14 mouse cellular contexts compared by ENCODE assay signal in genomic region chr17:25656142-25656825, GRCm38 (mm10).
DNase-seq lines count a peak whose midpoint lies in the region; ATAC-seq and TF ChIP-seq lines count a peak whose summit lies in the region.
"Had no signal": no experiment of that assay in that cellular context is flagged by ENCODE, and none has a peak within 500 bp of the region (broad histone marks: within the 10 kb centered on the region; RNA-seq: fewer than 3 reads in every experiment).

No protein-coding gene starts in this region.

- TF ChIP-seq POLR2A in myocyte (IDR thresholded peaks at IDR 0.05; ENCODE audit: insufficient read length, low read depth), result no peak

- no peak overlapping the region for H3K27ac ChIP-seq in kidney, postnatal 0 days
- H3K27ac ChIP-seq in embryonic facial prominence, embryonic 10.5 days (replicated peaks), result peak overlapping the region; percentile 73
- peak overlapping the region; percentile 45; the same call in 1 of the 2 replicates for H3K27ac ChIP-seq in hindbrain, embryonic 11.5 days (ENCODE audit: low read depth, low read length)
- H3K27ac ChIP-seq: macrophage had no signal

- no peak for DNase-seq in kidney, postnatal 0 days (ENCODE audit: low spot score)
- DNase-seq in kidney, adult 9 months, result no peak
- DNase-seq in embryonic facial prominence, embryonic 10.5 days (ENCODE audit: low spot score), result no peak
- no peak for DNase-seq in hindbrain, embryonic 11.5 days (ENCODE audit: low spot score)
- no peak for DNase-seq in ovary, postnatal 10 days (ENCODE audit: low spot score)
- DNase-seq in lung, postnatal 4 days, result no peak
- DNase-seq: adrenal gland, postnatal 36 days; cerebellum, adult 11-12 months; kidney, postnatal 10 days; left cerebral cortex, postnatal 4 days had no signal

- no peaks in the 10 kb centered on the region for H3K27me3 ChIP-seq in kidney, postnatal 0 days (ENCODE audit: insufficient read depth, low read length)
- no peaks in the 10 kb centered on the region for H3K27me3 ChIP-seq in embryonic facial prominence, embryonic 10.5 days (replicated peaks; ENCODE audit: low read depth, poor library complexity, severe bottlenecking)
- H3K27me3 ChIP-seq in hindbrain, embryonic 11.5 days (ENCODE audit: control insufficient read depth, insufficient read depth, low read length), result no peaks in the 10 kb centered on the region
- H3K27me3 ChIP-seq in myocyte (ENCODE audit: control insufficient read depth, insufficient read depth, insufficient read length), result no peaks in the 10 kb centered on the region
- H3K27me3 ChIP-seq: CH12.LX; heart, embryonic 13.5 days had no signal

- no peak overlapping the region for H3K9ac ChIP-seq in kidney, postnatal 0 days (ENCODE audit: low read depth, low read length)
- no peak overlapping the region; the same call in 1 of the 2 replicates for H3K9ac ChIP-seq in hindbrain, embryonic 11.5 days (ENCODE audit: low read depth, low read length)
- H3K9ac ChIP-seq: heart, embryonic 13.5 days had no signal

- ATAC-seq in kidney, postnatal 0 days (replicated peaks; ENCODE audit: low FRiP score, low read depth), result 0 out of 2 replicates have a peak, but pooled peaks have one; percentile 36
- ATAC-seq in hindbrain, embryonic 11.5 days (ENCODE audit: low FRiP score), result no peak

- H3K4me2 ChIP-seq in kidney, postnatal 0 days (ENCODE audit: low read length), result no peak overlapping the region
- H3K4me2 ChIP-seq in hindbrain, embryonic 11.5 days (replicated peaks; ENCODE audit: low read depth, low read length), result no peak overlapping the region
- H3K4me2 ChIP-seq in myocyte (ENCODE audit: low read depth), result no peak overlapping the region
- H3K4me2 ChIP-seq: heart, embryonic 13.5 days had no signal

- no peak overlapping the region for H3ac ChIP-seq in myocyte (ENCODE audit: control insufficient read depth, insufficient read length)

- H3K4me1 ChIP-seq in kidney, postnatal 0 days (replicated peaks; ENCODE audit: insufficient read depth, low read length), result no peaks in the 10 kb centered on the region
- peaks cover 18% of the 10 kb centered on the region for H3K4me1 ChIP-seq in embryonic facial prominence, embryonic 10.5 days
- no peaks in the 10 kb centered on the region for H3K4me1 ChIP-seq in hindbrain, embryonic 11.5 days (replicated peaks; ENCODE audit: control insufficient read depth, insufficient read depth, low read length)

- no peaks in the 10 kb centered on the region for H3K9me3 ChIP-seq in kidney, postnatal 0 days (replicated peaks; ENCODE audit: low read length)
- no peaks in the 10 kb centered on the region for H3K9me3 ChIP-seq in embryonic facial prominence, embryonic 10.5 days
- no peaks in the 10 kb centered on the region for H3K9me3 ChIP-seq in hindbrain, embryonic 11.5 days (ENCODE audit: control insufficient read depth, low read length)
- H3K9me3 ChIP-seq: heart, embryonic 13.5 days had no signal

- no peaks in the 10 kb centered on the region for H3K36me3 ChIP-seq in kidney, postnatal 0 days (ENCODE audit: insufficient read depth, low read length)
- peaks cover 56% of the 10 kb centered on the region for H3K36me3 ChIP-seq in embryonic facial prominence, embryonic 10.5 days (replicated peaks)
- no peaks in the 10 kb centered on the region for H3K36me3 ChIP-seq in hindbrain, embryonic 11.5 days (ENCODE audit: control insufficient read depth, insufficient read depth, low read length)
- H3K36me3 ChIP-seq in myocyte (ENCODE audit: control insufficient read depth, insufficient read depth), result no peaks in the 10 kb centered on the region

- H3K4me3 ChIP-seq in kidney, postnatal 0 days (replicated peaks; ENCODE audit: low read depth, low read length), result no peak overlapping the region
- no peak overlapping the region for H3K4me3 ChIP-seq in embryonic facial prominence, embryonic 10.5 days
- no peak overlapping the region for H3K4me3 ChIP-seq in hindbrain, embryonic 11.5 days (ENCODE audit: low read depth, low read length)
- no peak overlapping the region for H3K4me3 ChIP-seq in myocyte
- H3K4me3 ChIP-seq: heart, embryonic 13.5 days had no signal

- 55% methylated on average over 12 of the region's 12 CpGs for WGBS in kidney, postnatal 0 days
- WGBS in embryonic facial prominence, embryonic 10.5 days, result 78% methylated on average over 12 of the region's 12 CpGs
- 57% methylated on average over 12 of the region's 12 CpGs for WGBS in hindbrain, embryonic 11.5 days

- no peaks in the 10 kb centered on the region for H3K79me2 ChIP-seq in myocyte (ENCODE audit: control insufficient read depth, insufficient read depth)

- no peak for TF ChIP-seq CTCF in kidney, postnatal 0 days (IDR thresholded peaks at IDR 0.05; ENCODE audit: low read depth)

TF ChIP-seq in myocyte, 11 proteins besides CTCF, POLR2A, EP300 and RAD21:
- TF ChIP-seq MYOG (IDR thresholded peaks at IDR 0.05; ENCODE audit: control insufficient read depth in 1 of 3, insufficient read depth in 1 of 3, insufficient read length in 2 of 3, low read depth in 2 of 3) (peak; percentile 8 to 100 (median 99)), USF1 (IDR thresholded peaks at IDR 0.05; ENCODE audit: low read depth) (no peak), POLR2AphosphoS2 (IDR thresholded peaks at IDR 0.05; ENCODE audit: insufficient read length, low read depth) (no peak), REST (IDR thresholded peaks at IDR 0.05; ENCODE audit: insufficient read depth, insufficient read length) (no peak), TCF3 (IDR thresholded peaks at IDR 0.05; ENCODE audit: insufficient read length, low read depth) (peak; percentile 97), SRF (IDR thresholded peaks at IDR 0.05; ENCODE audit: control insufficient read depth, insufficient read length, low read depth) (no peak), MYOD1 (IDR thresholded peaks at IDR 0.05; ENCODE audit: control insufficient read depth in 1 of 3, insufficient read length in 2 of 3, low read depth in 2 of 3) (peak; percentile 39 to 100 (median 99)), MAX (IDR thresholded peaks at IDR 0.05; ENCODE audit: low read depth) (no peak), E2F4 (IDR thresholded peaks at IDR 0.05; ENCODE audit: insufficient read depth) (no peak), CEBPB (IDR thresholded peaks at IDR 0.05; ENCODE audit: insufficient read depth, poor library complexity, severe bottlenecking) (no peak), TCF12 (IDR thresholded peaks at IDR 0.05; ENCODE audit: insufficient read depth, poor library complexity, severe bottlenecking) (peak; percentile 90)
